Comparison of ENCODE assay signal across 22 mouse cellular contexts in genomic region chr5:110638306-110639074, GRCm38 (mm10). TPM values are rescaled to one million over a fixed set of nuclear protein-coding genes. Genes with fewer than 3 reads are reported as not detected.
DNase-seq lines count a peak whose midpoint lies in the region; ATAC-seq and TF ChIP-seq lines count a peak whose summit lies in the region.
"Had no signal": no experiment of that assay in that cellular context is flagged by ENCODE, and none has a peak within 500 bp of the region (broad histone marks: within the 10 kb centered on the region; RNA-seq: fewer than 3 reads in every experiment).

No protein-coding gene starts in this region.

- H3K27ac ChIP-seq in kidney, embryonic 14.5 days (ENCODE audit: low read depth, low read length): no peak overlapping the region
- no peak overlapping the region for H3K27ac ChIP-seq in midbrain, postnatal 0 days (ENCODE audit: low read depth, low read length)
- H3K27ac ChIP-seq in midbrain, embryonic 16.5 days (ENCODE audit: low read length): no peak overlapping the region
- H3K27ac ChIP-seq: embryonic facial prominence, embryonic 13.5 days; forebrain, embryonic 13.5 days; hindbrain, embryonic 12.5 days; intestine, embryonic 15.5 days had no signal

- H3K4me2 ChIP-seq in kidney, embryonic 14.5 days (replicated peaks; ENCODE audit: low read depth, low read length): no peak overlapping the region
- H3K4me2 ChIP-seq in midbrain, postnatal 0 days (ENCODE audit: low read depth, low read length, poor library complexity, severe bottlenecking): no peak overlapping the region
- H3K4me2 ChIP-seq in midbrain, embryonic 16.5 days (ENCODE audit: low read length): no peak overlapping the region
- H3K4me2 ChIP-seq: forebrain, embryonic 13.5 days; hindbrain, embryonic 12.5 days had no signal

- H3K36me3 ChIP-seq in kidney, embryonic 14.5 days (ENCODE audit: control insufficient read depth, insufficient read depth, low read length): no peaks in the 10 kb centered on the region
- H3K36me3 ChIP-seq in midbrain, postnatal 0 days (ENCODE audit: insufficient read depth, low read length): no peaks in the 10 kb centered on the region
- H3K36me3 ChIP-seq in midbrain, embryonic 16.5 days (ENCODE audit: control insufficient read depth, insufficient read depth, low read length): no peaks in the 10 kb centered on the region
- H3K36me3 ChIP-seq: embryonic facial prominence, embryonic 13.5 days; G1E; heart, embryonic 10.5 days; hindbrain, embryonic 12.5 days; intestine, embryonic 15.5 days had no signal

- no peaks in the 10 kb centered on the region for H3K27me3 ChIP-seq in kidney, embryonic 14.5 days (ENCODE audit: control insufficient read depth, insufficient read depth, low read length)
- H3K27me3 ChIP-seq in midbrain, postnatal 0 days (ENCODE audit: insufficient read depth, low read length): no peaks in the 10 kb centered on the region
- no peaks in the 10 kb centered on the region; the same call in 1 of the 2 replicates for H3K27me3 ChIP-seq in midbrain, embryonic 16.5 days (ENCODE audit: control insufficient read depth, insufficient read depth, low read depth, low read length)
- H3K27me3 ChIP-seq: embryonic facial prominence, embryonic 13.5 days; forebrain, embryonic 13.5 days; hindbrain, embryonic 12.5 days; intestine, embryonic 15.5 days had no signal

- 0 out of 2 replicates have a peak, but pooled peaks have one; percentile 53 for ATAC-seq in kidney, embryonic 14.5 days (ENCODE audit: low FRiP score, low TSS enrichment)
- no peak for ATAC-seq in midbrain, postnatal 0 days (ENCODE audit: low FRiP score)
- no peak for ATAC-seq in midbrain, embryonic 16.5 days
- ATAC-seq: forebrain, embryonic 13.5 days had no signal

- peak; percentile 35 for TF ChIP-seq CTCF in midbrain, postnatal 0 days (IDR thresholded peaks at IDR 0.05)

- no peak overlapping the region for H3K9ac ChIP-seq in kidney, embryonic 14.5 days (ENCODE audit: low read depth, low read length)
- no peak overlapping the region for H3K9ac ChIP-seq in midbrain, postnatal 0 days (replicated peaks; ENCODE audit: low read length, poor library complexity, severe bottlenecking)
- H3K9ac ChIP-seq in midbrain, embryonic 16.5 days (ENCODE audit: low read depth, low read length): no peak overlapping the region
- H3K9ac ChIP-seq: forebrain, embryonic 13.5 days; hindbrain, embryonic 12.5 days had no signal

- WGBS in kidney, embryonic 14.5 days: 81% methylated on average over 7 of the region's 7 CpGs
- WGBS in midbrain, postnatal 0 days: 79% methylated on average over 7 of the region's 7 CpGs
- 81% methylated on average over 7 of the region's 7 CpGs for WGBS in midbrain, embryonic 16.5 days

- no peak for DNase-seq in kidney, adult 18-20 months
- no peak for DNase-seq in midbrain, postnatal 0 days (ENCODE audit: low spot score)
- DNase-seq in ES-CJ7 (ENCODE audit: low read depth, low spot score): peak; percentile 32
- no peak for DNase-seq in spleen, adult 12 weeks (ENCODE audit: low spot score)
- no peak for DNase-seq in layer of hippocampus, adult 8-10 months (ENCODE audit: low spot score in 2 of 2)
- DNase-seq: adrenal gland, postnatal 14 days; B cell, adult 2 months; cerebellum, adult 11-12 months; cerebellum, adult 9-10 months; cerebellum, postnatal 25 days; gastrocnemius, postnatal 10 days; heart, adult 18-20 months; heart, postnatal 10 days; heart, postnatal 4 days had no signal

- H3K9me3 ChIP-seq in kidney, embryonic 14.5 days (ENCODE audit: control insufficient read depth, low read length): no peaks in the 10 kb centered on the region
- H3K9me3 ChIP-seq in midbrain, postnatal 0 days (ENCODE audit: low read length): no peaks in the 10 kb centered on the region
- no peaks in the 10 kb centered on the region for H3K9me3 ChIP-seq in midbrain, embryonic 16.5 days (replicated peaks; ENCODE audit: control insufficient read depth, low read length, poor library complexity, severe bottlenecking)
- H3K9me3 ChIP-seq: embryonic facial prominence, embryonic 13.5 days; forebrain, embryonic 13.5 days; heart, embryonic 10.5 days; hindbrain, embryonic 12.5 days; intestine, embryonic 15.5 days had no signal

- no peak overlapping the region for H3K4me3 ChIP-seq in kidney, embryonic 14.5 days (ENCODE audit: low read length)
- no peak overlapping the region for H3K4me3 ChIP-seq in midbrain, postnatal 0 days (ENCODE audit: low read depth, low read length)
- no peak overlapping the region for H3K4me3 ChIP-seq in midbrain, embryonic 16.5 days (ENCODE audit: low read depth, low read length)
- H3K4me3 ChIP-seq: forebrain, embryonic 13.5 days; hindbrain, embryonic 12.5 days; intestine, embryonic 15.5 days had no signal

- no peaks in the 10 kb centered on the region for H3K4me1 ChIP-seq in kidney, embryonic 14.5 days (ENCODE audit: control insufficient read depth, insufficient read depth, low read length)
- H3K4me1 ChIP-seq in midbrain, postnatal 0 days (ENCODE audit: insufficient read depth, low read length): no peaks in the 10 kb centered on the region
- no peaks in the 10 kb centered on the region for H3K4me1 ChIP-seq in midbrain, embryonic 16.5 days (ENCODE audit: control insufficient read depth, insufficient read depth, low read length)
- H3K4me1 ChIP-seq: forebrain, embryonic 13.5 days; heart, embryonic 10.5 days; intestine, embryonic 15.5 days had no signal

RNA-seq across cellular contexts. Expression of gene Noc4l, which starts 14.7 kb away (rescaled TPM):
- 47.4 and 61.4 TPM in 2 replicates for polyA plus RNA-seq in kidney, embryonic 14.5 days (2014; fragmentation: Nextera tagmentation; extraction: Ambion mirVana)
- 42.9 and 48.7 TPM in 2 replicates for total RNA-seq in midbrain, postnatal 0 days (2014; rRNA removed)
- 41.8 and 43.9 TPM in 2 replicates for polyA plus RNA-seq in midbrain, postnatal 0 days (2015; fragmentation: Nextera tagmentation; extraction: Ambion mirVana)
- polyA plus RNA-seq in midbrain, embryonic 16.5 days (2015; fragmentation: Nextera tagmentation; extraction: Ambion mirVana): 46.0 and 47.6 TPM in 2 replicates
- total RNA-seq in layer of hippocampus, adult 8-10 months (2022): 10 to 100 TPM; 20.9 to 26.9 (median 23.7) TPM

RNA-seq across cellular contexts. Expression of gene Ddx51, which starts 14.8 kb away (rescaled TPM):
- polyA plus RNA-seq in kidney, embryonic 14.5 days (2014; fragmentation: Nextera tagmentation; extraction: Ambion mirVana): 23.9 and 31.1 TPM in 2 replicates
- 5.8 and 7.7 TPM in 2 replicates for total RNA-seq in midbrain, postnatal 0 days (2014; rRNA removed)
- 10.5 and 11.0 TPM in 2 replicates for polyA plus RNA-seq in midbrain, postnatal 0 days (2015; fragmentation: Nextera tagmentation; extraction: Ambion mirVana)
- 18.0 and 18.1 TPM in 2 replicates for polyA plus RNA-seq in midbrain, embryonic 16.5 days (2015; fragmentation: Nextera tagmentation; extraction: Ambion mirVana)
- total RNA-seq in layer of hippocampus, adult 8-10 months (2022): 10 to 100 TPM; 25.2 to 31.6 (median 28.7) TPM
